Mouse (Mus musculus) heart, embryonic 11.5 days (tissue): ENCODE data around the gene Clec4b2. TPM values are rescaled to one million over a fixed set of nuclear protein-coding genes. Genes with fewer than 3 reads are reported as not detected.

Experiments
- ATAC-seq: fragments of 200-750 bp; cut with Nextera tagmentation; replicated peaks from 2 replicates; pipeline ENCODE4 v1.8.0; 2017; ENCODE audit warnings: moderate library complexity; ENCODE audit not compliant: insufficient number of reproducible peaks, low FRiP score, low TSS enrichment
- H3K27ac ChIP-seq: fragments of 300-500 bp; sonication (generic); 2 replicates; pipeline ENCODE4 v1.5.1; 2014; ENCODE audit warnings: mild to moderate bottlenecking, low read depth, low read length
- H3K27me3 ChIP-seq: fragments of 300-500 bp; sonication (generic); 2 replicates; pipeline ENCODE4 v1.6.1; 2014; ENCODE audit warnings: mild to moderate bottlenecking, low read length, mixed read lengths; ENCODE audit not compliant: control insufficient read depth, insufficient read depth
- H3K36me3 ChIP-seq: fragments of 300-500 bp; sonication (generic); 2 replicates; pipeline ENCODE4 v1.6.1; 2014; ENCODE audit warnings: mild to moderate bottlenecking, low read length, moderate library complexity, mixed read lengths; ENCODE audit not compliant: control insufficient read depth, insufficient read depth
- H3K4me1 ChIP-seq: fragments of 300-500 bp; sonication (generic); 2 replicates; pipeline ENCODE4 v1.6.1; 2014; ENCODE audit warnings: low read length; ENCODE audit not compliant: control insufficient read depth, insufficient read depth
- H3K4me2 ChIP-seq: fragments of 300-500 bp; sonication (generic); 2 replicates; pipeline ENCODE4 v1.6.1; 2014; ENCODE audit warnings: mild to moderate bottlenecking, moderate library complexity
- H3K4me3 ChIP-seq: fragments of 300-500 bp; sonication (generic); 2 replicates; pipeline ENCODE4 v1.5.1; 2014; ENCODE audit warnings: low read depth, low read length
- H3K9ac ChIP-seq: fragments of 300-500 bp; sonication (generic); 2 replicates; pipeline ENCODE4 v1.6.1; 2014; ENCODE audit warnings: mild to moderate bottlenecking, low read depth, low read length, moderate library complexity
- H3K9me3 ChIP-seq: fragments of 300-500 bp; sonication (generic); replicated peaks from 2 replicates; pipeline ENCODE4 v1.6.1; 2016; ENCODE audit warnings: low read length; ENCODE audit not compliant: control insufficient read depth
- polyA plus RNA-seq: library from polyadenylated mRNA; unstranded; fragments of >200 nt; fragmentation: Nextera tagmentation; extraction: Ambion mirVana; gene quantifications from 2 replicates; pipeline ENCODE4 v1.2.1, GENCODE M21; 2014

Gene Clec4b2
- polyA plus RNA-seq, 1 experiment from 2014 or later = not detected

DNA sequence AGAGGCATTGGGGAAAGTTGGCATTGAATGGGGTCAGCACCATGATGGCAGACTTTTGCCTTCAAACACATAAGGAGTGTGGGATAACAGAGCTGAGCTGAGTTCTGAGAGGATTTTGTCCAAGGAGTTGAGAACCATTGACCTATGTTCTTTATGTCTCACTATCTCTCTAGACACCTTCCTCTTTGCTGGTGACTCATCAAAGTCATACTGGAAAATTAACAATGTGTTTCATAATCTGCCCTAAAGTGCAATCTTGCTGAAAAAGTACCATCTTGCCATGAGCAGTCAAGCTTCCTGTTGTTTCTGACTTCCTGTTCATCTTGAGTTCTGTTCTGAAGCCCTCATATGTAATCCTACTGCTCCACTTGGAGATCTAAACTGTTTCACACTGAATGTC is 80.0 kb downstream of the Clec4b2 start:
- no peaks in the 10 kb centered on the region for H3K4me1 ChIP-seq
- ATAC-seq = no peak
- H3K27ac ChIP-seq = no peak overlapping the region
- H3K36me3 ChIP-seq = no peaks in the 10 kb centered on the region
- H3K9me3 ChIP-seq = no peaks in the 10 kb centered on the region
- no peak overlapping the region for H3K9ac ChIP-seq
- H3K27me3 ChIP-seq = no peaks in the 10 kb centered on the region
- no peak overlapping the region for H3K4me2 ChIP-seq
- no peak overlapping the region for H3K4me3 ChIP-seq

Other genes starting within 250 kb of the Clec4b2 start
- gene Clec4a3, start 220.4 kb upstream of the Clec4b2 start, polyA plus RNA-seq = 0.17 TPM in 1 of 2 replicates, not detected in the other
- not detected in 2 replicates for gene Clec4a4, start 182.5 kb upstream of the Clec4b2 start, polyA plus RNA-seq
- not detected in 2 replicates for gene Clec4b1, start 122.9 kb upstream of the Clec4b2 start, polyA plus RNA-seq
- 0.54 and 0.64 TPM in 2 replicates for gene Clec4a2, start 66.5 kb upstream of the Clec4b2 start, polyA plus RNA-seq
- gene Clec4n, start 57.0 kb downstream of the Clec4b2 start, polyA plus RNA-seq = 0.34 TPM in 1 of 2 replicates, not detected in the other
- gene Clec4d, start 89.2 kb downstream of the Clec4b2 start, polyA plus RNA-seq = 0.11 TPM in 1 of 2 replicates, not detected in the other
- gene Clec4e, start 117.0 kb downstream of the Clec4b2 start, polyA plus RNA-seq = 0.10 TPM in 1 of 2 replicates, not detected in the other
- gene Vmn2r19, start 135.4 kb downstream of the Clec4b2 start, polyA plus RNA-seq = not detected in 2 replicates
- gene Vmn2r20, start 245.2 kb downstream of the Clec4b2 start, polyA plus RNA-seq = not detected in 2 replicates